Mouse (Mus musculus): ENCODE results near the gene Mum1. TPM values are rescaled to one million over a fixed set of nuclear protein-coding genes. Genes with fewer than 3 reads are reported as not detected.

Mum1 gene
- polyA plus RNA-seq, 2 experiments, result 50.1 to 91.5 TPM

DNA sequence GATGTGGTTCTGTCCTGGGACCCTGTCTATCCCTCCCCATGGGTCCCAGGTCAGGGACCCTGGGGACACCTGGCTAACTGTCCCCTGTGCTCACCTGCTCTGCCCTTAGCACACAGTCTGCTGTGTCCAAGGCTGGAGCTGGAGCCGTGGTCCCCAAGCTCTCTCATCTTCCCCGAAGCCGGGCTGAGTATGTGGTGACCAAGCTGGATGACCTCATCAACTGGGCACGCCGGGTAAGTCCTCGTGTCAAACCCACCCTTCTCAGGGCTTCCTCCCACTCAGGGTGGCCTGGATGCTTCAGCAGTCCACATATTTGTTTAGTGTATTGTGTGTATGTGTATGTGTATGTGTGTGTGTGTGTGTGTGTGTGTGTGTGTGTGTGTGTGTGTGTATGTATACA is 27.3 kb downstream of the Mum1 start:
- WGBS, result 89% methylated on average over 6 of the region's 6 CpGs
- H3K36me3 ChIP-seq (ENCODE audit: control insufficient read depth, insufficient read depth, low read length), result peaks cover 54% of the 10 kb centered on the region
- H3K27ac ChIP-seq (replicated peaks; ENCODE audit: low read depth, low read length), result no peak overlapping the region
- DNase-seq (ENCODE audit: low spot score) (no peak), ATAC-seq (ENCODE audit: low FRiP score, low read depth) (no peak)
- H3K27me3 ChIP-seq (ENCODE audit: control insufficient read depth, insufficient read depth, low read length), result no peaks in the 10 kb centered on the region
- 0 out of 2 replicates have a peak, but pooled peaks cover 4% of the 10 kb centered on the region for H3K4me1 ChIP-seq (ENCODE audit: control insufficient read depth, insufficient read depth, low read length)
- H3K9me3 ChIP-seq (ENCODE audit: control insufficient read depth, low read length), result no peaks in the 10 kb centered on the region
- H3K4me3 ChIP-seq (replicated peaks; ENCODE audit: low read length), result no peak overlapping the region
- H3K9ac ChIP-seq (ENCODE audit: low read depth, low read length, severe bottlenecking), result no peak overlapping the region
- TF ChIP-seq POLR2A (IDR thresholded peaks at IDR 0.05; ENCODE audit: borderline replicate concordance, extremely low read depth, insufficient read depth, insufficient read length), result no peak
- no peak overlapping the region for H3K4me2 ChIP-seq (replicated peaks; ENCODE audit: low read depth, low read length, severe bottlenecking)

- no peaks in the 10 kb centered on the region for H3K27me3 ChIP-seq (ENCODE audit: control insufficient read depth, insufficient read depth, low read length)
- ATAC-seq (ENCODE audit: low FRiP score, low read depth) (no peak), DNase-seq (ENCODE audit: low spot score) (no peak)
- no peak overlapping the region for H3K9ac ChIP-seq (ENCODE audit: low read depth, low read length, severe bottlenecking)
- H3K4me3 ChIP-seq (replicated peaks; ENCODE audit: low read length), result no peak overlapping the region
- no peak overlapping the region for H3K4me2 ChIP-seq (replicated peaks; ENCODE audit: low read depth, low read length, severe bottlenecking)
- H3K27ac ChIP-seq (replicated peaks; ENCODE audit: low read depth, low read length), result no peak overlapping the region
- peaks cover 6% of the 10 kb centered on the region for H3K4me1 ChIP-seq (ENCODE audit: control insufficient read depth, insufficient read depth, low read length)
- no peak for TF ChIP-seq POLR2A (IDR thresholded peaks at IDR 0.05; ENCODE audit: borderline replicate concordance, extremely low read depth, insufficient read depth, insufficient read length)
- H3K9me3 ChIP-seq (ENCODE audit: control insufficient read depth, low read length), result no peaks in the 10 kb centered on the region
- 93% methylated on average over 26 of the region's 26 CpGs for WGBS
- H3K36me3 ChIP-seq (ENCODE audit: control insufficient read depth, insufficient read depth, low read length), result peaks cover 60% of the 10 kb centered on the region
Measured at GRCm38 (mm10) chr10:80254331-80255297, 28.4 kb downstream of the Mum1 start.

DNA sequence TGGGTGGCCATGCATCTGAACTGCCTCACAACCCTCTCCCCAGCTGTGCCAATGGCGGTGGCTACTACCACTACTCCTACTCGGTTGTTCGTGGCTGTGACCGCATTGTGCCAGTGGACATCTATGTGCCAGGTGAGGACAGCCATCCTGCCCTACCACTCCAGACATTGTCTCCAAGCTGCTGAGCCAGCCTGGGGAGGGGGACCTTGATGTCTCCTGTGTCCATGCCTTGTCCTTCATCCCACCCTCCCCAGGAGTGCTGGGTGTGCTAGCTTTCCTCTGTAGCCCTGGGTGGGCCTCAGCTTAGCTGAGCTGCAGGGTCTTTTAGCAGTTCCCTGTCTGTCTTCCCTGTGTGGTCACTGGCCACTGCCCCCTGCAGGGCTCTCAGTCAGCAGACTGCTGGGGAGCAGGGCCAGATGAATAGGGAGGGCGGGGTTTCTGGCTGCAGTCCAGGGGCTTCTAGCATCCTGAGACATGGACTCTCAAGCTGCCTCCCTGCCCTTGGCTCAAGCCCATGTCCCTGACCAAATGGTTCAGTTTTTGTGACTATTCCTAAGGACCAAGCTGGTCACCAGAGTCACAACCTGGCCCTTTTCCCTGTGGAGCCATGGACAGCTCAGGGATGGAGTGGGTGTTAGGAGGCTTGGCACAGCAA is 29.8 kb downstream of the Mum1 start:
- H3K27ac ChIP-seq (replicated peaks; ENCODE audit: low read depth, low read length), result no peak overlapping the region

DNA sequence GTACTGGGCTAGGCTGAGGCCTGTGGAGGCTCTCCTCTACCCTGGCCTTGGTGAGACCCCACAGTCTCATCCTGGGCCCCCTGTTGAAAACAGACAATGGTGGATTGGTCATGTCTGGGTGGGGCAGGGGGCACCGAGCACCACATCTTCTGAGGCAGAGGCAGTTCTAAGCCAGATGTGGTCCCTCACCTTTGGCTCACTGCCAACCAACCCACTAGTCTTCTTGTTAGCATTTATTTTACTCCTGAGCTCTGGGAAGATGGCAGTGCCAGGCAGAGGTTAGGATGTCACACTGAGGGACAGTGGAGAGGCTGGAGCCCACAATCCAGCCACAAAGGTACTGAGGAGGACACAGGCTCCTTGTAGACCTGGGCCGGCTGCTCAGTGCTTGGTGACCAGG is 31.7 kb downstream of the Mum1 start:
- ATAC-seq (ENCODE audit: low FRiP score, low read depth) (no peak), DNase-seq (ENCODE audit: low spot score) (no peak)
- Histone ChIP-seq H3K4me2 (replicated peaks; ENCODE audit: low read depth, low read length, severe bottlenecking) (no peak overlapping the region), H3K4me1 (ENCODE audit: control insufficient read depth, insufficient read depth, low read length) (peaks cover 13% of the 10 kb centered on the region), H3K9ac (ENCODE audit: low read depth, low read length, severe bottlenecking) (no peak overlapping the region), H3K36me3 (ENCODE audit: control insufficient read depth, insufficient read depth, low read length) (peaks cover 58% of the 10 kb centered on the region), H3K27ac (replicated peaks; ENCODE audit: low read depth, low read length) (no peak overlapping the region), H3K4me3 (replicated peaks; ENCODE audit: low read length) (no peak overlapping the region), H3K27me3 (ENCODE audit: control insufficient read depth, insufficient read depth, low read length) (no peaks in the 10 kb centered on the region), H3K9me3 (ENCODE audit: control insufficient read depth, low read length) (no peaks in the 10 kb centered on the region)
- TF ChIP-seq POLR2A (IDR thresholded peaks at IDR 0.05; ENCODE audit: borderline replicate concordance, extremely low read depth, insufficient read depth, insufficient read length), result no peak
- 71% methylated on average over 2 of the region's 2 CpGs for WGBS

More for the DNA sequence above, 29.8 kb downstream of the Mum1 start:
- peaks cover 60% of the 10 kb centered on the region for H3K36me3 ChIP-seq (ENCODE audit: control insufficient read depth, insufficient read depth, low read length)
- no peaks in the 10 kb centered on the region for H3K27me3 ChIP-seq (ENCODE audit: control insufficient read depth, insufficient read depth, low read length)
- H3K9me3 ChIP-seq (ENCODE audit: control insufficient read depth, low read length), result no peaks in the 10 kb centered on the region
- H3K9ac ChIP-seq (ENCODE audit: low read depth, low read length, severe bottlenecking), result no peak overlapping the region
- ATAC-seq (ENCODE audit: low FRiP score, low read depth) (no peak), DNase-seq (ENCODE audit: low spot score) (peak; percentile 33)
- no peak overlapping the region for H3K4me3 ChIP-seq (replicated peaks; ENCODE audit: low read length)
- no peak overlapping the region for H3K4me2 ChIP-seq (replicated peaks; ENCODE audit: low read depth, low read length, severe bottlenecking)
- WGBS, result 81% methylated on average over 5 of the region's 5 CpGs
- H3K4me1 ChIP-seq (ENCODE audit: control insufficient read depth, insufficient read depth, low read length), result peaks cover 9% of the 10 kb centered on the region
- TF ChIP-seq POLR2A (IDR thresholded peaks at IDR 0.05; ENCODE audit: borderline replicate concordance, extremely low read depth, insufficient read depth, insufficient read length), result no peak

GRCm38 (mm10) chr10:80258752-80259462 is 32.7 kb downstream of the Mum1 start:
- DNase-seq (ENCODE audit: low spot score), result no peak
- no peak overlapping the region for H3K27ac ChIP-seq (replicated peaks; ENCODE audit: low read depth, low read length)
- H3K9me3 ChIP-seq (ENCODE audit: control insufficient read depth, low read length), result no peaks in the 10 kb centered on the region
- peaks cover 13% of the 10 kb centered on the region for H3K4me1 ChIP-seq (ENCODE audit: control insufficient read depth, insufficient read depth, low read length)
- no peak for TF ChIP-seq POLR2A (IDR thresholded peaks at IDR 0.05; ENCODE audit: borderline replicate concordance, extremely low read depth, insufficient read depth, insufficient read length)
- peak overlapping the region; percentile 90; the same call in 1 of the 2 replicates for H3K4me2 ChIP-seq (replicated peaks; ENCODE audit: low read depth, low read length, severe bottlenecking)
- H3K9ac ChIP-seq (ENCODE audit: low read depth, low read length, severe bottlenecking), result no peak overlapping the region
- WGBS, result 91% methylated on average over 14 of the region's 14 CpGs
- no peak for ATAC-seq (ENCODE audit: low FRiP score, low read depth)
- no peaks in the 10 kb centered on the region for H3K27me3 ChIP-seq (ENCODE audit: control insufficient read depth, insufficient read depth, low read length)
- H3K4me3 ChIP-seq (replicated peaks; ENCODE audit: low read length), result peak overlapping the region; percentile 53; the same call in 1 of the 2 replicates
- peaks cover 49% of the 10 kb centered on the region for H3K36me3 ChIP-seq (ENCODE audit: control insufficient read depth, insufficient read depth, low read length)

Data from limb, embryonic 14.5 days (tissue).